Mouse (Mus musculus) heart, adult 2 months (tissue): ENCODE data around the gene Tspan9. TPM values are rescaled to one million over a fixed set of nuclear protein-coding genes. Genes with fewer than 3 reads are reported as not detected.

ENCODE experiments used
- DNase-seq, 2 experiments: peaks; one replicate each; pipeline ENCODE4 v3.0.0; 2021
- H3K27ac ChIP-seq: fragments of 200-600 bp; 2 replicates; pipeline ENCODE4 v1.8.1; 2022
- H3K27me3 ChIP-seq: fragments of 200-500 bp; 2 replicates; pipeline ENCODE4 v1.6.1; 2012; ENCODE audit warnings: mild to moderate bottlenecking, low read length, inconsistent platforms, mixed read lengths; ENCODE audit not compliant: control insufficient read depth, insufficient read depth
- H3K36me3 ChIP-seq: fragments of 200-500 bp; 2 replicates; pipeline ENCODE4 v1.6.1; 2012; ENCODE audit warnings: low read length, inconsistent platforms; ENCODE audit not compliant: control insufficient read depth, insufficient read depth
- H3K4me1 ChIP-seq: fragments of 200-500 bp; 2 replicates; pipeline ENCODE4 v1.6.1; 2011; ENCODE audit warnings: low read length; ENCODE audit not compliant: control insufficient read depth, insufficient read depth
- H3K4me3 ChIP-seq: fragments of 200-600 bp; 2 replicates; pipeline ENCODE4 v1.8.1; 2022
- H3K79me2 ChIP-seq: fragments of 200-500 bp; replicated peaks from 2 replicates; pipeline ENCODE4 v1.6.1; 2012; ENCODE audit warnings: mild to moderate bottlenecking, inconsistent platforms, low read length, moderate library complexity, mixed read lengths; ENCODE audit not compliant: control insufficient read depth, insufficient read depth
- H3K9ac ChIP-seq: fragments of 200-500 bp; 2 replicates; pipeline ENCODE4 v1.6.1; 2012; ENCODE audit warnings: low read depth, mild to moderate bottlenecking, control low read depth, inconsistent platforms, low read length, mixed read lengths
- CTCF ChIP-seq: fragments of 200-600 bp; IDR thresholded peaks from 2 replicates; pipeline ENCODE4 v1.8.1; 2022; ENCODE audit warnings: antibody characterized with exemption, mild to moderate bottlenecking, moderate library complexity
- EP300 ChIP-seq: fragments of 200-500 bp; IDR thresholded peaks from 2 replicates; pipeline ENCODE4 v1.6.1; 2011; ENCODE audit warnings: low read depth, low read length, control low read depth; ENCODE audit not compliant: insufficient read depth
- POLR2A ChIP-seq: fragments of 200-500 bp; IDR thresholded peaks from 2 replicates; pipeline ENCODE4 v1.6.1; 2011; ENCODE audit warnings: mild to moderate bottlenecking, low read depth, low read length, control low read depth; ENCODE audit not compliant: insufficient read depth
- WGBS: fragments of 180-500 bp; shearing (Covaris S2); methylation state at CpG from one replicate; pipeline ENCODE4 v1.1.7; 2018; 5-methylcytosine and 5-hydroxymethylcytosine counted together
- intact Hi-C: fragments of 180-260 bp; cut with DNase I; formaldehyde crosslinking; loops from one replicate; pipeline ENCODE4 v1.15.1; 2025
- long read RNA-seq: library from polyadenylated mRNA; stranded (forward); transcript quantifications from one replicate; pipeline ENCODE4 v2.0.0, GENCODE M21; 2021
- polyA plus RNA-seq: library from polyadenylated mRNA; depleted of rRNA; stranded (reverse); fragments of >200 nt; gene quantifications from 2 replicates; pipeline ENCODE4 v1.2.3, GENCODE M21; 2012; rRNA removed
- total RNA-seq, 2 experiments: library from RNA; stranded (reverse); gene quantifications; 2 replicates each; pipeline ENCODE4 v1.2.3; 2021

The Tspan9 gene
- total RNA-seq = 100 to 1,000 TPM in 1 of 2 experiments, 10 to 100 TPM in 1; 84.9 to 104 TPM
- 88.5 and 127 TPM in 2 replicates for polyA plus RNA-seq
- long read RNA-seq, transcript Tspan9-201 (9 exons, 1,405 nt) = major isoform, 10 of 100 reads
- long read RNA-seq, partial matches to known transcripts = 8 of 100 reads
- long read RNA-seq, other reads (novel, unspliced or antisense) = 82 of 100 reads

DNA sequence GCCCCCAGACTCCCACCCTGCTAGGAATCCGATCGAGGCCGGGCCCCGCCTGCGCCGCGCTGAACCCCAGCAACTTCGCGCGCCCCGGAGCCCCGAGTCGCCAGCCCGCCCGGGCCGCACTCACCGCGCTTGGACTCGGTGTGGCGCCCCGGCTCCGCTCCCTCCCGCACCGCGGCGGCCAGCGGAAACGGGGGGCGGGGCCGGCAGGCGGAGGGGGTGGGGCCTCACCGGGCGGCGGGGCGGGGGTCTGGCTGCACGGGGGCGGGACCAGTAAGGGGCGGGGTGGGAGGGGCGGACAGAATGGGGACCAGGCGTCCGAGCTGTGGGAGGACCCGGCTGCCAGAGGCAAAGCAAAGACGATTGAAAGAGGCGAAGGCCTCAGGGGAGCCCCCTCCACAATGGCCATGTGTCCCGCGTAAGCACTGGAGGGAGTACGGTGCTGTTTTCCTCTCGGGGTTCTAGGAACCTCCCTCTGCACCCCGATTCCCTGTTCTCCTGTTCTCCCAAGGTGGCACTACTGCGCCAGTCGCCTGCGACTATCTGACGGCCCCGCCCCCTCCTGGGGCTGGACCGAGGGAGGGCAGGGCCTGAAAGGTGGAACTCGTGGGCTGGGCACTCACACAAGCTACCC is at the start of gene Tspan9:
Tspan9 (minus strand) TSS at position 205 of the 631 bp plus-strand sequence.
- TF ChIP-seq EP300 = no peak
- TF ChIP-seq POLR2A = 0 out of 2 replicates have a peak, but pooled peaks have one; percentile 9
- TF ChIP-seq CTCF = no peak; the same call in 1 of the 2 replicates
- intact Hi-C loops = loop anchor here (2.0 kb wide), 5 partner anchors 19 to 77 kb away; no protein-coding TSS in a partner anchor
- peaks cover 10% of the 10 kb centered on the region for H3K4me1 ChIP-seq
- H3K9ac ChIP-seq = peak within 1 kb of the TSS; percentile 93
- 2% methylated on average over 53 of the region's 56 CpGs for WGBS
- peak; percentile 86 to 87 for DNase-seq
- peak within 1 kb of the TSS; percentile 63 for H3K4me3 ChIP-seq
- no peaks in the 10 kb centered on the region for H3K27me3 ChIP-seq
- no peaks in the 10 kb centered on the region for H3K79me2 ChIP-seq
- H3K27ac ChIP-seq = peak within 1 kb of the TSS; percentile 94
- H3K36me3 ChIP-seq = no peaks in the 10 kb centered on the region

DNA sequence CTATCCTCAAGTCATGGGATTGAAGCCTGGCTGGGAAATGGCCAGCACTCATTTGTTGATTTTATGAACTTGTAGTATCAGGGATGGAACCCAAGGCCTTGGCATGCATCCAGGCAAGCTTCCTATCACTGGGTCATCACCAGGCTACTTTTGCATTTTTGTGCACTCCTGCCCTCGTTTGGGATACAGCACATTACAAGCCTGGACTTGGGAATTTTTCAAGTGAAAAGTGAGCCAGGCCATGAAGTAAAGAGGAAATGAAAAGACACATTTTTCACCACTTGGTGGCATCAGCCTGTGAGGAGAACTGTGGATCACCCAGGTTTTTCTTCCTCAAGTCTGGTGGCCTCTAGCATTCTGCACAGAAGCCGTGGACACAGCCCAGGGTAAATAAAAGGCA is 40.1 kb upstream of the Tspan9 start:
- WGBS = 55% methylated on average over 2 of the region's 2 CpGs
- TF ChIP-seq CTCF = no peak
- TF ChIP-seq EP300 = no peak
- TF ChIP-seq POLR2A = no peak
- Histone ChIP-seq H3K27me3 (peaks cover 1% of the 10 kb centered on the region; the same call in 1 of the 2 replicates), H3K79me2 (no peaks in the 10 kb centered on the region), H3K36me3 (no peaks in the 10 kb centered on the region), H3K9ac (no peak overlapping the region), H3K27ac (no peak overlapping the region), H3K4me1 (no peaks in the 10 kb centered on the region), H3K4me3 (no peak overlapping the region)
- intact Hi-C loops = no loop called here
- DNase-seq = no peak

DNA sequence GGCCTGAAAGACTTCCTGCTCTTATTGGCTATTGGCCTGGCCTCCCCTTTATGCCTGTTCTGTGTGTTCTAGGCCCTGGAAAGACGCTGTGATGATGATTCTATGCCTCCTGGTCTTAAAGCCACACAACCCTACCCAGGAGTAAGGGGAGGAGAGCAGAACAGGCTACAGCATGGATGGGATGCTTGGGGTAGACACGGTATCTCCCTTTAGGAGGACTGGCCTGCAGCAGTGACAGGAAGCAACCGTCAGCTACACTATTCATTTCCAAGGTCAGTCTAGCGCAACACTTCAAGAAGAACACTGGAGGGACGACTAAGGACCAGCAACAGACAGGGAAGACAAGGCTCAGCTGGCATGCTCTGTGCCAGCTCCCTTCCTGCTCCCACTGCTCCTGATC is 37.8 kb upstream of the Tspan9 start:
- no peaks in the 10 kb centered on the region for H3K79me2 ChIP-seq
- WGBS = 39% methylated on average over 5 of the region's 5 CpGs
- H3K36me3 ChIP-seq = no peaks in the 10 kb centered on the region
- no peaks in the 10 kb centered on the region for H3K4me1 ChIP-seq
- no peak for DNase-seq
- TF ChIP-seq EP300 = no peak
- no peak for TF ChIP-seq POLR2A
- no peak for TF ChIP-seq CTCF
- H3K27ac ChIP-seq = no peak overlapping the region
- peaks cover 1% of the 10 kb centered on the region; the same call in 1 of the 2 replicates for H3K27me3 ChIP-seq
- intact Hi-C loops = no loop called here
- H3K4me3 ChIP-seq = no peak overlapping the region
- no peak overlapping the region for H3K9ac ChIP-seq

DNA sequence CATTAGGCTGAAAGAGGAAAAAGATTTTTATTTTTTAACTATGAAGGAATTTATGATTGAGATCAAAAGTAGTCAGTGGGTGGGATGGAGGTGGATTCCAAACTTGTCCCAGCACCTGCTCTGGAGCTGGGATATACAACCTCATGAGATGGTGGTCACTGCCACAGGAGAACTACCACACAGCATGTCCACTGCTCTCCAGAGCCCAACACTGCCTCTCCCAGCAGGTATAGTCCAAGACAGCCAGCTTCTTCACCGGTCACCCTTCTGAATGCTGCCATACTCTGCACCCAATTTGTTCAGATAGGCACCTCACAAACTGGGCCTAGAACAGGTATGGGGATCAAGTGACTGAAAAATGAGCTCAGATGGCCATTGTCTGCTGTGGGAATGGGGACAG is 36.3 kb upstream of the Tspan9 start:
- no peaks in the 10 kb centered on the region for H3K36me3 ChIP-seq
- no peak for TF ChIP-seq POLR2A
- no peak for TF ChIP-seq CTCF
- TF ChIP-seq EP300 = no peak
- H3K9ac ChIP-seq = no peak overlapping the region
- H3K27me3 ChIP-seq = peaks cover 1% of the 10 kb centered on the region; the same call in 1 of the 2 replicates
- H3K4me1 ChIP-seq = no peaks in the 10 kb centered on the region
- H3K79me2 ChIP-seq = no peaks in the 10 kb centered on the region
- H3K27ac ChIP-seq = no peak overlapping the region
- H3K4me3 ChIP-seq = no peak overlapping the region
- WGBS = 96% methylated on average over 1 of the region's 1 CpGs
- no peak for DNase-seq
- intact Hi-C loops = no loop called here

DNA sequence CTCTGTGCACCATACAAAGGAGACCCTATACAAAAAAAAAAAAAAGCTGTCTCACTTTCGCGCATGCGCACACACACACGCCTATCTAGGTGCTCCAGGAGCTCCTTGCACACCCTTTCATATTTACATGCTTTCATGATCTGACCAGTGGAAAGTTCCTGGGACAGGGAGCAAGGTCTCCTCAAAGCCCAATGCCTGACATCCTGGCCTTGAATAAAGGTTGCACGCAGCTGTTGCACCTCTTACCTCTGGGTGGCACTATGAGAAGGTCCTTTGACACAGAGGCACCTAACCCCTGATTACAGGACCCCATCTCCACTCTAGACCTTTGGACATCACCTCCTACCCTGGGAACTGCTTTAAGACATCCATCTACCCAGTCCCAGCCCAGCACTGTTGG is 35.9 kb upstream of the Tspan9 start:
- H3K36me3 ChIP-seq = no peaks in the 10 kb centered on the region
- H3K9ac ChIP-seq = no peak overlapping the region
- no peaks in the 10 kb centered on the region for H3K4me1 ChIP-seq
- peaks cover 1% of the 10 kb centered on the region; the same call in 1 of the 2 replicates for H3K27me3 ChIP-seq
- H3K79me2 ChIP-seq = no peaks in the 10 kb centered on the region
- no peak for DNase-seq
- peak; percentile 40 for TF ChIP-seq CTCF
- no peak for TF ChIP-seq POLR2A
- H3K27ac ChIP-seq = no peak overlapping the region
- intact Hi-C loops = no loop called here
- WGBS = 84% methylated on average over 5 of the region's 5 CpGs
- H3K4me3 ChIP-seq = no peak overlapping the region

DNA sequence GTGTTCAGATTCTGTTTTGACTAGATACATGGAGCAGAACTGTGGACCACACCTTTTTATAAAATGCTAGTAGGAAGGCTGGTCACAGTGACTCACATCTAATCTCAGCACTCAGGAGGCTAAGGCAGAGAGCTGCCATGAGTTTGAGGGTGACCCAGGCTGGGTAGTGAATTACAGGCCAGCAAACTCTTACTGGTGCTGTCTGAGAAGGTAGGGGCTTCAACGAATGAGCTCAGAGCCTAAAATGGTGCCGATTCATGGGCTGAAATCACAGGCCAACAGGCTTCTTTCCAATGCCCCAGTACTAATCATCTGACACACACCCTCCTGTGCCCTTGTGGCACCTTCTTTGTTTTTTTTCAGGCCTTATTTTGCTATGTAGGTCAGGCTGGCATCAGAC is 35.3 kb upstream of the Tspan9 start:
- Histone ChIP-seq H3K4me1 (no peaks in the 10 kb centered on the region), H3K27me3 (peaks cover 1% of the 10 kb centered on the region; the same call in 1 of the 2 replicates), H3K4me3 (no peak overlapping the region), H3K27ac (no peak overlapping the region), H3K9ac (no peak overlapping the region), H3K36me3 (no peaks in the 10 kb centered on the region), H3K79me2 (no peaks in the 10 kb centered on the region)
- intact Hi-C loops = no loop called here
- no peak for TF ChIP-seq CTCF
- no peak for TF ChIP-seq EP300
- TF ChIP-seq POLR2A = no peak
- WGBS = 79% methylated on average over 2 of the region's 2 CpGs
- no peak for DNase-seq
